Mouse (Mus musculus): ENCODE results near the gene Ube2h.
"Not testable (repeated sequence)": the region's sequence is repeated elsewhere in the genome, so short reads cannot be mapped to it uniquely, and the experiment has no call there.

Ube2h gene

DNA sequence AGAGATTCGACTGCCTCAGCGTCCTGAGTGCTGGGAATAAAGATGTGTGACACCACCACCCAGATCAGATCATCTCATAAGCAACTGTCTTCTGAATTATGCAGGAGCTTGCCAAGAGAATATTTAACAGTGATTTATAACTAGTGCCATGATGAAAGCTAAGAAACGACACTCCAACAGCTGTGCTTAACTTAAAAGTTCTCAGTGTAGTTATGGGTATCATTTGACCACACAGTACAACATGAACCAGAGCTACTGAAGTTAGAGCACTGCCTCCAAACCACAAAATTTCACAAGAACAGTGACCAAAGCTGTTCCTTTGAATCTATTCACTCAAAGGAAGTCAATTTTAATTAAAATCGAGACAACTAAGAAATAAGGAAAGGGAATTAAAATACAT lies 61.4 kb downstream of the Ube2h start:
- DNase-seq, result no peak

GRCm38 (mm10) chr6:30240105-30240504 lies 64.2 kb downstream of the Ube2h start:
- no peak for DNase-seq

- no peak for DNase-seq
Observed at GRCm38 (mm10) chr6:30239207-30239606, 65.1 kb downstream of the Ube2h start.

GRCm38 (mm10) chr6:30238079-30238478 lies 66.3 kb downstream of the Ube2h start:
- DNase-seq, result no peak

DNA sequence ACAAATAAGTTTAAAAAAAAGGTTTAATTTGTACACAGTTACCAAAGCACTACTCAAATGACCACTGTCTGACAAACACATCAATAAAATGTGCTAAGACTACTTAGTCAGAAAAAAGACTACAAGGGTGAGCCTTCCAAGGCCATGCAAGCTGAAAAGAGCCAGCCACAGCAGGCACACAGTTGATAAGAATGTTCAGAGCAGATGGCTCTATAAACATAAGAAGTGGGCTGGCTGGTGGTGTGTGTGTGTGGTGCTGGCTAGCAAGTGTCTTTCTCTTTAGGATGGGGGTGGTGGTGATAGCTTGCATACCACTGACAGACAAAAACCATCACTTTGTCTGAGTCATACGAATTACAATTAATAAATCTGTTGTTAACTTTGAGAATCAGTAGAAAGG lies 67.8 kb downstream of the Ube2h start:
- no peak for DNase-seq

- DNase-seq, result no peak
Observed at GRCm38 (mm10) chr6:30231758-30232293, 72.5 kb downstream of the Ube2h start.

DNA sequence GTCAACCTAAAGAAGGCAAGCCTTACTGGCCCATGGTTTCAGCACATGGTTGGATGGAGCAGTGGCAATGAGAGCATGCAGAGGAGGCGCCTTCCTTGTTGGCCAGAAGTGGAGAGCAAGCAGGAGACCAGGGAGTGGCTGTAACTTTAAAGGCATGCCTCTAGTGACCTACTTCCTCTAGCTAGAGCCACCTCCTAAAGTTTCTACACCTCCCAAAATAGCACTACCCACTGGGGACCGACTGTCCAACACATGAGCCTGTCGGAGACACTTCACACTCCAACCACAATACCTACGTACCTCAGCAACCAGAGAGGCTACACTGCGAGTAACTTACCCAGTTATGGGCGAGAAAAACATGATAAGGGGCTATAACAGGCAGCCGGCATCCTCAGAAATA lies 74.1 kb downstream of the Ube2h start:
- no peak for DNase-seq

- DNase-seq, result no peak
Observed at GRCm38 (mm10) chr6:30228921-30229320, 75.4 kb downstream of the Ube2h start.

DNA sequence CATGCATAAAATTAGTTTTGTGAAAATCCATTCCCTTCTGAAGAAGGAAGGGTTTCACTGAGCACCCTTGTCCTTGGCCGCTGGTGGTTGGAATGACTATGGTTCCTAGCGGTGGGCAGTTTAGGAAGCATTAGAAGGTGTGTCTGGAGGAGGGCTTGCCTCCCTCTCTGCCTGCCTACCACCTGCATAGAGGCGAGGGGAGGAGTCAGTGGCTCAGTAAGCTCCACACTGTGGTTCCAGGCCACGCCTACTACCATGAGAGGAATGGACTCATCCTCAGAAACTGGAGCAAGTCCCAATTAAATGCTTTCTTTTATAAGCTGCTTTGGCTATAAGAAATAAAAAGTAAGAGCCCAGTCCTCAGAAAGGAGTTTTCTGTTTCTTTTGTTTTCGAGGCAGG lies 76.0 kb downstream of the Ube2h start:
- no peak for DNase-seq

DNA sequence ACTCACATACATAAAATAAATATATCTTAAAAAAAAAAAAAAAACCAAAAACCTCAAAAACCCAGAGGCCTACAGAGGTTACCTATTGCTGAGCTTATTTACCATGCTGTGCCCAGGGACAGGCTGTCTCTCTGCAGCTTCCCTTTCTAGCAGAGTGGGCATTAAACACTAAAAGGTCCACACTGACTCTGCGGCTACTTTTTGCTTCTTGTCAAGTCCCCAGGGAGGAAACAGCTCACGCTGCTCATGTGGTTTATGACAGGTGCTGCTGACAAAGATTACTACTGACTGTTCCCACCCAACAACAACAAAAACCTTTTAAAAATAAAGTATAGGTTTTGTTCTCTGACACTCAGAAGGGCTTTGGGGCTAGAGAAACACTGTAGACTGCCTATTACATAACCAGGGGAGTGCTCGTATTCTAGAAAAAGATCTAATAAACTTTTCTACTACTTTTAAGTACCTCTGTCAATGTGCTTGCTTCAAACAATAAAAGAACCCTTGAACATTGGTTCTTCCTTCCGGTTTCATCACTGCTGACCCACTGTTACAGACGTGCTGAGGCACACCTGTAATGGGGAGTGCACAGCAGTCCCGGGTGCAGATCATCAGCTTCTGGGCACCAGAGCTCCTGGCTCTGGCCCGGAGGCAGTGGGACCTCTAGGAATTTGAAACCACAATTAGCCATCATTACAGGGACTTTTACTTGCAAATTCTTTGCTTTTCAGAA lies 77.2 kb downstream of the Ube2h start:
- DNase-seq, result no peak

DNA sequence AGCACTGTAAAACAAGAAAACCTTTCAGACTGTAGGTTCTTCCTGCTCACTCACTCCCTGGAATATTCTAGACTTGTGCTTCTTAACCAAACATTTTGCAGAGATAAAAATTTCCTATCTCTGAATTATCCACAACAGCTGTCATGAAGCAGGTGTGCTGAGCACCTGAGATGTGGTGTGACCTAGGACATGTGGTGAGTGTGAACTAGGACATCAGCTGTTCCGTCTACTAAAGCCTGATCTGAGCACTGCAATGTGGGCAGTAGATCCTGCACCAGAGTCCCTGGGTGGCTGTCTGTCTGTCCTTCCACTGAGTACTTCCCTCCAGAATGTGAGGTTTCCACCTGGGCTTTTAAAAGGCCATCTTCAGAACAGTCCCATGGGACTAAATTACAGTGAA lies 79.6 kb downstream of the Ube2h start:
- no peak for DNase-seq

GRCm38 (mm10) chr6:30222321-30222720 lies 82.0 kb downstream of the Ube2h start:
- no peak for DNase-seq

DNA sequence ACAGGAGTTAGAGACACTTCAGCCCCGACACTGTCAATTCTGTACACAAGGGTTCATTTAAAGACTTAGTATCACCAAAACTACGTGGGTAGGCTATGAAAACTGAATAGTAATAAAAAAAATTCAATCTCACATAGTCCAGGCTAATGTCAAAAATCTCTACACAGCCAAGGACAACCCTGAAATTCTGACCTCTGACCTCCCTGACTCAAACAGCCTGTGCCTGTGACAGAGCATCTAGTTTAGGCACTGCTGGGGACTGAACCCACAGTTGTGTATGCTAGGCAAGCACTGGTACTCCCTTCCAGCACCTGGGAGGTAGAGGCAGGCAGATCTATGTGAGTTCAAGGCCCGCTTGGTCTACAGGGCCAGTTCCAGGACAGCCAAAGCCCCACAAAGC lies 86.8 kb downstream of the Ube2h start:
- no peak for DNase-seq

DNA sequence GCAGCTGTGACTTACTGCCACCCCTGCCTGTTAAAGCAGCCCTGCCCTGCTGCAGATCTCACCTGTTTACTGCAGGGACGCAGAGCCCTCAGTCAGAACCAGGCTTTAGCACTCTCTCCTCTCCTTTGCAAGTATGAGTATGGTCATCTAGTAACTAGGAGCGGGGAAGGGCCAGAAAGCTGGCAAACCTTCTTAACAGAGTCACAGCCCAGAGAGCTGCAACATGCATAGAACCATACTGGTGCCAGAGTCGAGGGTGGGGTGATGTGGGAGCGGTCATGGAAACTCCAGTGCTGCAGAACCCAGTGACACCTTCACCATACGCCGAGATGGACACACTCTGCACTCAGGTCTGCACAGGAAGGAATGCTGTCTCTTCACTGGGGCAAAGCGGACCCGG lies 91.9 kb downstream of the Ube2h start:
- DNase-seq, result peak; percentile 57

GRCm38 (mm10) chr6:30211641-30212455 lies 92.5 kb downstream of the Ube2h start:
- DNase-seq, result peak; percentile 90

DNA sequence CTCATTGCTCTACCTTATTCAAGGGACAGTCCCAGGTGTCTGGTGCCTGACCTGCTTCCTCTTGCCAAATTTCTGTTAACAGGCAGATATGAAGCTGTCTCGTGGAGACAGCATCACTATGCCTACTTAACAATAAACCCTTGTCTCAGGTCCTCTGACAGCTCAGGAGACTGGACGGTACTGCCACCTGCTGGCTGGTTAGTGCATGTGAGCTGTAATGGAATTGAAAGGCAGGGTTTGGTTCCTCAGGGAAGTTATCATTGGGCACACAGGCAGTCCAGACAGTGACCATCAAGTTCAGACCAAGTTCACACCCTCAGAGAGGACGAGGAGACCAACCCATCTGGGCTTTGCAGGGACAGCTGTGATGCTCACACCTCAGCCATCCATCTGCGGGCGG lies 93.6 kb downstream of the Ube2h start:
- DNase-seq, result peak; percentile 68

- DNase-seq, result peak; percentile 54
Observed at GRCm38 (mm10) chr6:30208844-30209243, 95.5 kb downstream of the Ube2h start.

- peak; percentile 65 for DNase-seq
Observed at GRCm38 (mm10) chr6:30205587-30206202, 98.6 kb downstream of the Ube2h start.

DNA sequence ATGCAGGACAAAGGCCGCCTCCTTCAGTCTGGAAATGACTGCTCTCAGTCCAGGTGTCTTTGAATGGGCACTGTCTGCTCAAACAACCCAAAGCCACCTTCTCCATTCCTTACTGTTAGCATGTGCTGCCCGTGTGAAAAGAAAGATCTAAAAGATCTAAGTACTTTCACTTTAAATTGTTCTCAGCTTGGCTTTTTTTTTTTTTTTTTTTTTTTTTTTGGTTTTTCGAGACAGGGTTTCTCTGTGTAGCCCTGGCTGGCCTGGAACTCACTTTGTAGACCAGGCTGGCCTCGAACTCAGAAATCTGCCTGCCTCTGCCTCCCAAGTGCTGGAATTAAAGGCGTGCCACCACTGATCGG lies 99.2 kb downstream of the Ube2h start:
- not testable (repeated sequence) for DNase-seq

GRCm38 (mm10) chr6:30204383-30205179 lies 99.8 kb downstream of the Ube2h start:
- DNase-seq, result no peak

DNA sequence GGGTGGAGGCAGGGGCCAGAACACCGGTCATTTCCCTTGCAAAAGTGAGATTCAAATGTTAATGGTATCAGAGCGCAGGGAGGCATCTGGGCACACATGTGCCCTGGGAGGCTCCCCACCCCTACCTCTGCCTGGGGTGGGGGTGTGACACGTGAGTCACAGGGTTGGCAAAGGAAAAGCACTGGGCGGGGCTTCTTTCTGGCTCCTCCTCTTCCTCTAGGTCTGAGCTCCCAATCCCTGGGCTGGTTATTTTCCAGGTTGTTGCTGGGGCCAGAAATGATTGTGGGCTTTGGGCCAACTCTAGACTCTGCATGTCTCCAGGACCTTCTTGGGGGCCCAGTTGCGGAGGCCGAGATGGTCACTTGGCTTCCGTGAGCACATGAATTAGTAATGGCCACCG lies 108.2 kb downstream of the Ube2h start:
- DNase-seq, result no peak

DNA sequence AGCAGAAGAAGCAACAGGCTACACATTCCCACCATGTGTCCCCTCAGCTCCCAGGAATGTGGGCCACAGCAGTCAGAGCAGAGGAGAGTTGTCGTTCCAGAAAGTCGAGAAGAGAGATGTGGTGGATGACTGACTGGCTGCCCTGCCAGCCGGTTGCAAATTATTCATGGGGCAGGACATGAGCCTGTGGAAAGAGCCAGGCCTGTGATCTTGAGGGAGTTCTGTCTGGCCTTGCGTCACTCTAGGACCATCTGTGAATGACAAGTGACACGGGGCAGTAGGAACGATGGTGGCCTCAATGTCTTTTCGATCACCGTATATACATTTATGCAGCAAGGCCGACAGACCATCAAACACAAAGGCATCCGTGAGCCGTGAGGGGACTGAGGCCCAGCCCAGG lies 108.7 kb downstream of the Ube2h start:
- DNase-seq, result no peak

GRCm38 (mm10) chr6:30183624-30184023 lies 120.7 kb downstream of the Ube2h start:
- DNase-seq, result no peak

Measured in kidney, adult 9 months (tissue).